Mouse (Mus musculus) C2C12 (cell line): Measurements from ENCODE around the gene Lix1.

Experiments
- CTCF ChIP-seq: IDR thresholded peaks from one replicate; pipeline ENCODE4 v1.5.1; 2011; ENCODE audit not compliant: control insufficient read depth, insufficient read depth, insufficient read length
- MAX ChIP-seq: IDR thresholded peaks from one replicate; pipeline ENCODE4 v1.6.1; 2011; ENCODE audit warnings: mild to moderate bottlenecking, control low read depth
- USF1 ChIP-seq: IDR thresholded peaks from one replicate; pipeline ENCODE4 v1.6.1; 2011; ENCODE audit warnings: low read depth, mild to moderate bottlenecking, control low read depth, moderate library complexity

DNA sequence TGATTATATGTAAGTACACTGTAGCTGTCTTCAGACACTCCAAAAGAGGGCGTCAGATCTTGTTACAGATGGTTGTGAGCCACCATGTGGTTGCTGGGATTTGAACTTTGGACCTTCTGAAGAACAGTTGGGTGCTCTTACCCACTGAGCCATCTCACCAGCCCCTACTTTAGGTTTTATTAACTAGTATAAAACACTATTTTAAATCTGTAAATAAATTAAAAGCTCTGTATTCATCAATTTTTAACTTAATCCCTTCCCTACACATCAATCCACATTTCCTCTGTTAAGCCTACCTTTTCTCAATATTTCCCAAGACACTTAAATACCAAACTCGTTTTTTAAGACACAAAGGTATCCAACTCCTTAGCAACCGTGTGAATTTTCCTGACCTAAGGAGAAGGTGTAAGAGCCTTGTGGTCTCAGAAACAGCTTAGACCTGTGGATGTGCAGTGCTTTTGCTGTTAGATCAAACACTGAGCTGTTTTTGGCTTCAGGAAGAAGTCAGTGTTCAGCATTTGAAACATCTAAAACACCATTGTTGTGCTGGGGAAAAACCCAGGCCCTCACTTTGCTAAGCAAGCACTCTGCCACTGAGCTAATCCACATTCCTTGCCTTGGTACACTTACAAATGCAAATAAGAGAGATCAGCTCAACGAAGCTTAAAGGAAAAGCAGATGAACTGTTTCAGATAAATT, 22.3 kb downstream of the Lix1 start:
- no peak for TF ChIP-seq CTCF
- TF ChIP-seq USF1, result no peak
- TF ChIP-seq MAX, result no peak
